Mouse (Mus musculus): ENCODE results near the gene Dnajb12.

The Dnajb12 gene

DNA sequence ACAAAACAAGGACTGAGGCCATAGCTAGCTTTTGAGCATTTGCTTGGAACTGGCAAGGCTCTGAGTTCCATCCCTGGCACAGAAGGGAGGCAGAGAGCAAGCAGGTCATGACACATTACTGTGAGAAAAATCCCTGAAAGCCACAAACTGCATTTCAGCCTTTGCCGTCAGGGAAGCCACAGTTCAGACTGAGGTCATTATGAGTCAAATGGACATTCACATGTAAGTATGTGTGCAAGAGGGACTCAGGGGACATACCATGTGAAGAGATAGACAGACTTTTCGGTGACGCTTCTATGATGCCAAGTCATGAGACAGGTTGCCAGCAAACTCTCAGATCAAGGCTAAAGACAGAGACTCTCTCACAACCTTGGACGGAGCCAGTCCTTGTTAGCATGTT is 38.8 kb downstream of the Dnajb12 start:
- DNase-seq (ENCODE audit: low spot score in 2 of 2): no peak

DNA sequence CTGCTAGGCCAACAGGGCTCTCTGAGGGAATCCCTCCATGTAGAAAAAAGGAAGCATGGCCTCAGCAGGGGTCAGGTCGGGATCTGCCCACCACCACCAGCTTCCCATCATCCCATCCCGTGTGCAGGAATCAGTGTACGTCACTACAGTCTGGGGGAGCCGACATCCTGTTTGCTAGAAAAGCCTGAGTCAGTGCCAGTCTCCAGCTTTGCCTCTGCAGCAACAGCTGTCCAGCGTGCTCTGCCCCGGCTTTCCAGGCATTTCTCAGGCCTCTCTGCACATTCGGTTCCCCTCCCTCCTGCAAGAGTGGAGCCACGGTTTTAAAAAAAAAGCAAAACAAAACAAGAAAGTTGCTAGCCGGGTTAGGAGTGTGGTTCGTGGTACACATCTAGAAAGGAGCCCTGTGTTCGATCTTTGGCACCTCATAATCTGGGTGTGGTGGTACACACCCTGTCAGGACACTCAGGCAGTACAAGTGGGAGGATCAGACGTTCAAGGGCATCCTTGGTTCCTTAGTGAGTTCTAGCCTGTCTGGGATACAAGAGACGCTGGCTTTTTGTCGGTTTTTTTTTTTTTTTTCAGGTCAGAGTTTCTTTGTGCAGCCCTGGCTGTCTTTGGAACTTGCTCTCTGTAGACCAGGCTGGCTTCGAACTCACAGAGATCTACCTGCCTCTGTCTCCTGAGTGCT is 40.3 kb downstream of the Dnajb12 start:
- peak in 1 of 2 experiments; percentile 18 for DNase-seq (ENCODE audit: low spot score in 2 of 2)

DNA sequence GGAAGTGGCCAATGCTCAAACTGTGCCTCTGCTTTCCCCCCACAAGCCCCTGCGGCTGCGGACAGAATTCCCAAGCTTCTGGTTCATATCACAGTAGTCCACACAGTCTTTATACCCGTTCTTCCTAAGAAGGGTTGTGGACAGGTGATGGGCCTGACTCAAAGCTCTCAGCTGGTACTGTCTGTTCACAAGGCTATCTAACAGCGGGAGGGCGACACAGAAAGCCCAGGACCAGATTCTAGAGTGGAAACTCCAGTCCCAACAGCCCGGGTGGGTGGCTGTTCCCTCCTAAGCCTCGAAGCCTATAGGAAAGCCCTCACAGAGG is 41.1 kb downstream of the Dnajb12 start:
- no peak for DNase-seq (ENCODE audit: low spot score in 2 of 2)

DNA sequence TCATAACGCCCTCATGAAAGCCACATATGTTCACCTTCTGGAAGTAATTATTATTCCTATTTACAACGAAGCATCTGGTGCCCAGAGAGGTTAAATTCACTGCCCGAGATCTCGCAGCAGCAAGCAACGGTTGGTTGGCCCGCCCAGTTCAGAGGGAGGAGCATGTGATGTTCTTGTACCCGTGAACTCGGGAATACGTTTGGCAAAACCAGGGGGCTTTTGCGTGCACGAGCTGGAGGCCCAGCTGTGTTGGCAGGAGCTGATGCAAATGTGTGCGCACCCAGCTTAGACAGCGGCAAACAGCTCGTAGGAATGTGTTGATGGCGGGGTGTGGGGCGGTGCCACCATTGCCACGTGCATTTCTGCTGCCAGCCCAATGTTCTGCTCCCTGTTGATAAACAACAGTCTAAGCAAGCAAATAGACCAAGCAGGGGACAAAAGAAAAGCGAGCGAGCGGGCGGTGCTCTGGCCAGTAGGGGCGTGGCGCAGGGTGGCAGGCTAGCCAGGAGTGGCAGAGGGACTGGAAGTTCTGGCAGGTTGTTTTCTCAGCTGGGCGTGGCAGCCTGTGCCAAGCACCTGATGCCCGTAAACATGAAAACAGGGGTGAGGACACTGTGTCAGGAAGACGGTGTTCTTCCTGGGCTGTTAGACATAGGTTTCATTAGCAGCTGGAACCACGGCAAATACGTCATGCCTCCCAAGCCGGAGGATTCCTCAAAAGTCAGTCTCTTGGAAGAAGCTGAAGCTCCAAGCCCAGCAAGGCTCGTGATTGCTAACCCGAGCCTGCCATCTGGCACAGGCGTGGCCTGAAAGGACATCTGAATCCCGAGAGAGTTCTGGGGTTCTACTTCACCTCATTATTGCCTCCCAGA is 41.7 kb downstream of the Dnajb12 start:
- DNase-seq (ENCODE audit: low spot score in 2 of 2): peak; percentile 70

DNA sequence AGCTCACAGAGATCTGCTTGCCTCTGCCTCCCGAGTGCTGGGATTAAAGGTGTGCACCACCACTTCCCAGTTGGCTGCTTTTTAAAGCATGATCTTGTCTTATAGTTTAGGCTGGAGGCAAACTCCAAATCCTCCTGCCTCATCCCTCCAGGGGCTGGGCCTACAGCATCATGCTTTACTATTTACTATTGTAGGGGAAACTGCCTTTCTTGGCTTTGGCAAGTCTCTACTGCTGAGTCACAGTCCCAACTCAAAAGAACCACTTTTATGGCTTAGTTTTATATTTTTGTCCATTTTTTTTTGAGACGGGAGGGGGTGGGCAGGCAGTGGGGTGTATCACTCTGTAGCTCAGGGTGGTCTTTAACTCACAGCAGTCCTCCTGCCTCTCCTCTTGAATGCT is 44.1 kb downstream of the Dnajb12 start:
- DNase-seq (ENCODE audit: low spot score in 2 of 2): no peak

DNA sequence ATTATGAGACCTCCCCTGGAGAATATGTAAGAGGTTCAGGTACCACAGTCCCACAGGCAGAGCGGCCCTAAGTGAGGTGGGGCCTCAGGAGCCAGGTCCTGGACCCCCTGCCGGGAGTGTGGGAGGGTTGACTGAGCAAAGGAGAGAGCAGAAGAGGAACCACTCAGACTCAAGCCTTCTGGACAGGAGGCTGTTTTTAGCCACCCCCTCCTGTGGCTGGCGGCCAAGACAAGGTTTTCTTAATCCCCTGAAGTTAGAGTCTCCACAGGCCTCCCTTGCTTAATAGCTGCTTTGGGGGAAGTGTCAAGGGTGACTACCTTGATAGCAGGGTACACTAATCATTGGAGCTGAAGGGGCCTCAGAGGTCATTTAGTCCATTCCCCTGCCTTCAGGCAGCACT is 44.9 kb downstream of the Dnajb12 start:
- DNase-seq (ENCODE audit: low spot score in 2 of 2): no peak

DNA sequence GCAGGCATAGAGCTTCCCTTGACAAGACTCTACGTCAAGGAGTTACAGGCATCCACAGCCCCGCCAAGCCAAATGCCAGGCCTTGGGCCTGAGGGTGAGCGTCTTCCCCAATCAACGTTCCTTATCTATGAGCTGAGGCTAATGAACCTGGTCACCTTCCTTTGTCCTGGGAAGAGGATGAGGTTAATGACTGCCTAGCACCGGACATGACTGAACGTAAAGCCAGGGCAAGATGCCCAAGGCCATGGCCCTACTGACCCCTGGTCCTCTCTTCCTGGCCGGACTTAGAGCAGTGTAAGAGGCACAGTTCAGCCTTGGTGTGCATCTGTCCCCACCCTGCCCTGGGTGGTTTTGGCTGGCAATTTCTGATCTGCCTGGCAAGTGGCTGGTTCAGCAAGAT is 49.8 kb downstream of the Dnajb12 start:
- DNase-seq (ENCODE audit: low spot score in 2 of 2): no peak

DNA sequence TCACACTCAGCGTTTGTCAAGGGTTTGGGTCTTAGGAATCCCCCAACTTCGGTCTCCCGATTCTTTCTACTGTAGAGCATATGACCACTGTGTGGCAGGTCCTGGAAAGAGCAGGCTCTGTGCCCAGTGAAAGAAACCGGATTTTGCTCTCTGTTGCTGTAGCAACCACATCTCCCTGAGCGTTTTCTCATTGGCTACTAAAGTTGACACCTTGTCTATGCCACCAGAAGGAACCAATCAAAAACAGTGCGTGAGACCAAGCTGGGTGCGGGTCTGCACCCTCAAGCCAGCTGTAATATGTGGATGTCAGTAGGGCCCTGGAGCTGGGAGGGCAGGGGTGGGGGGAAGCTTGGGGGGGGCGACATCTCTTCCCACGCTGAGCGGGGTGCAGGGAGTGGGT is 51.6 kb downstream of the Dnajb12 start:
- DNase-seq (ENCODE audit: low spot score in 2 of 2): no peak

DNA sequence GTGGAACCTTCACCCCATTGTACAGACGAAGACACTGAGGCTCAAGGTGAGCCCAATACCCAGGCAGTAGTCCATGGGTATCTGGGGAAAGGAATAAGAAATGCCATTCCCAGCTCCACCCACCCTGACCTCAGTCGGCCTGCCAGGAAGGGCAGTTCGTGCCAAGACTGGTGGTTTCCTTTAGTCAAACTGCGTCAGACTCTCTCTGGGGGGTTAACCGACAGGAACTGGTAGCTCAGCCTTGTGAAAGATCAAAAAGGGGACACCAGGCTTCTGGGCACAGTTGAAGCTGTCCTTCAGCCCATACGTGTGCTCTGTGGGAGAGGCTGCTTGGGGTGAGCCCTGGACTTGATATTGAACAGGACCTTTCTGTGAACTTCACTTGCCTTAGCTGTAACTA is 53.2 kb downstream of the Dnajb12 start:
- peak; percentile 61 for DNase-seq (ENCODE audit: low spot score in 2 of 2)

DNA sequence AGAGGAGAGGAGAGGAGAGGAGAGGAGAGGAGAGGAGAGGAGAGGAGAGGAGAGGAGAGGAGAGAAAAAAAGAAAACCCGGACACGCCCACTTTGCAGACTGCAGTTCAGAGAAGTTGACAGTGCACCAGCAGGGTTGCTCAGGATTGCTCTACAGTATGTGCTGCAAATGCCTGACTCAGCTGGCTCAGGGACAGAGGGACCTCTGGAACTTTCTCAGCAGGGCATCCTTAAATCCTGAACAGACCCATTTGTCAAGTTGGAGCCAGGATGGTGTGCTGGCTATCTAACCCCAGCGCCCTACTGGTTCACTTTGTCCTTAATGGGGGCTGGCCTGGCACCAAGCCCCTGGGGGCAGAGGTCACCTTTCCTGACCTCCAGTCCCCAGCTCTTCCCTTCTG is 54.7 kb downstream of the Dnajb12 start:
- DNase-seq (ENCODE audit: low spot score in 2 of 2): no peak

DNA sequence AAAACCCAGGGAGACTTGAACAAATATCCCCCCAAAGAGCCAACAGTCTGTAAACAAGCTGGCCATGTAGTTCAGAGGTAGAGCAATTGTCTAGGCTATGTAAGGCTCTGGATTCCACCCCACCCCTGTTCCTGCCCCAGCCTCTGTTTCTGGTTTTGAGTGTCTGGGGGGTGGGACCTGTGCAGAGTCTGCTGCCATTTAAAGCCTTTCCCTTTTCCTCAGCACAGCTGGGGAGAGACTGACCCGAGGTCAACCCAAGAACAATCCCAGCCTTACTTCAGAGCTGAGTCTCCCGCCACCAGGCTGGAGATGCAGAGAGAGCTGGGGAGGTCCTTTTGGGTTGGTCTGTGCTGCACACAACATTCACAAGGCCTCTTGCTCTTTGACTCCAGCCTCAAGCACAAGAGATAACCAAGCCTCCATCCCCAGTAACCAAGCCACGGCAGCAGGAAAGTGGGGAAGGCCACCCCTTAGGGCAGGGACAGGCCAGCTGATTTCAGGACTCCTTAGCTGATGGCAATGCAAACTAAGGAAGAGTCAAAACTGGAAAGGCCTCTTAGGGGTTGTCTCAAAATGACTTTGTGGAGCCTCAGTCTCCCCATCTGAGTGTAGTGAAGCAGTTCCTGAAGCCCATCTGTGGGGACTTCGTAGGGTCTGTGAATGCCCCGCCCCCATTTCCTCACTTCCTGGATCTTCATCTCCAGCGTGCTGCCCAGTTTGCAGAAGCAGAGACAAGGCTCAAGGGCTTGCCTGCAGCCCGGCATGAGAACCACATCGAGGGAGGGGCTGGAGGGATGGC is 56.9 kb downstream of the Dnajb12 start:
- DNase-seq (ENCODE audit: low spot score in 2 of 2): peak; percentile 19 to 32

DNA sequence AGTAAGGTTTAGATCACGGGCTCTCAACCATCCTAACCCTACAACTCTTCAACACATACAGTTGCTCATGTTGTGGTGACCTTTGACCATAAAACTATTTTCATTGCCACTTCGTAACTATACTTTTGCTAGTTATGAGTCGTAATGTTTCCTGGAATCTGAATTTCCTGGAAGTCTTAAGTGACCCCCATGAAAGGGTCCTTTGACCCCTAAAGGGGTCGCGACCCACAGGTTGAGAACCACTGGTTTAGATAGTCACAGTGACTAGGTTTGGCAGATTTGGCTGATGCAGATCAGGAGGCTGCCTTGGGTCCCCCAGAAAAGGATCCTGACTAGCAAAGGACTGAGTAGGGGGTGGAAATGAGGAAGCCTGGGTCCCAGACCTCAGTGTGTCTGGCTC is 59.3 kb downstream of the Dnajb12 start:
- no peak for DNase-seq (ENCODE audit: low spot score in 2 of 2)

DNA sequence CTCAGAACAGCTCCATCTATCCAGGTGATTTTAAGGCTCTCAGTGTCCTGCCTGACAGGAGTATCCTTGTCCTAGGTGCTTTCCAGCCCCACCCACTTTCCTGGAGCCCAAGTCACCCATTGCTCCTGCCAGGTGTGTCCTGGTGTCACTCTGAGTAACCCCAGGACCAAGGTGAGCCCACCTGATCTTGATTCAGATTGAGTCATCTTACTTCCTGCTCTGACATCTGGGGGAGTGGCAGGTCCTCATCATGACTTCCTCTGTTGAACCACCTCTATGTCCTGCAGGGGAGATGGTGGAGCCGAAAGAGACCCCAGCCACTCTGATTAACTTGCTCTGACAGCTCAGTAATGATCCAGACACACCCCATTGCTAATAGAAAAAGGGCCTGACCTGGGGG is 59.7 kb downstream of the Dnajb12 start:
- DNase-seq (ENCODE audit: low spot score in 2 of 2): peak in 1 of 2 experiments; percentile 19

DNA sequence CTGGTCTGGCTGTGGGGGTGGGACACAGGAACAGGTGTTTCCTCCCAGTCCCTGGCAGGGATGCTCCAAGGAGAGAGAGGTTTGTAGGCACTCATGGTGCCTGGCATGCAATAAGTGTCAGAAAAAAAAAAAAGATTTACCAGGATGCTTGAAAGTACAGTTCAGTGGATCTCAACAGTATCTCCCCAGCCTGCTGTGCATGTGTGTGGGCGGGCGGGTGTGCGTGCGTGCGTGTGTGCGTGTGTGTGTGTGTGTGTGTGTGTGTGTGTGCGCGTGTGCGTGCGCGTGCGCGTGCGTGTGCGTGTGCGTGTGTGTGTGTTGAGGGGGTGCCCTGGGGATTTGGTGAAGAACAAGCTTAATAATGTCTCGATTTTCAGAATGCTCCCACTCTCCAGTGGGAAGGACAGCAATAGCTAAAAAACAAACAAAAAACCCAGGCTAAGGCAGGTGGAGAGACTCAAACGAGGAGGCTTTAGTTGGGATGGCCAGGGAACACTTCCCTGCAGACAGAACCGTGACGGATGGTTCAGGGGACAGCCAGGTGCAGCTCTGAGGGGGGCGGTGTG is 63.0 kb downstream of the Dnajb12 start:
- DNase-seq (ENCODE audit: low spot score in 2 of 2): no peak

DNA sequence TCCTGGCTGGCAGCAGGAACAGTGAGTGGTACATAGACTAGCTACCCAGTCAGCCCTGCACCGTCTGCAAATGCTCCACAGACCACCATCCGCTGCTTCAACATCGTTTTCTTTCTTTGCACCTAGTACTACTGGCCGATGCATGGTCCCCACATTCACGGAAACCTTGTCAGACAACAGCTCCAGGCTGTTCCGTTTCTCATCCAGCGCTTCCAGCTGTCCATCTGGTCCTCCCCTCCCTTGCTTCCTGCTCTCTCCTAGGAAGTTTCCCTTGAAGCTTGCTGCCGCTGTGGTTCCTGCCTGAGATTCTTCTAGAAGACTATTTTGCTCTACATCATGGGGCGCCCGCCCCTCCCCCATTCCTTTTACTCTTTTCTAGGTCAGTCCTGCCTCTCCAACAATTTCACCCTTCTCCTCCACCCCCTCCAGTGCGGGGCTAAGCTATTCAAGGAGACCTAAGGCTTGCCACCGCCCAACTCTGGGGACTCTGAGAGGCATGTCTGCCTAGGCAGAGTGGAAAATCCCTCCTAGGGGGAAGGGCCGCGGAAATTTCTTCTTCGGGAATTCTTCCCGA is 63.6 kb downstream of the Dnajb12 start:
- DNase-seq (ENCODE audit: low spot score in 2 of 2): no peak

DNA sequence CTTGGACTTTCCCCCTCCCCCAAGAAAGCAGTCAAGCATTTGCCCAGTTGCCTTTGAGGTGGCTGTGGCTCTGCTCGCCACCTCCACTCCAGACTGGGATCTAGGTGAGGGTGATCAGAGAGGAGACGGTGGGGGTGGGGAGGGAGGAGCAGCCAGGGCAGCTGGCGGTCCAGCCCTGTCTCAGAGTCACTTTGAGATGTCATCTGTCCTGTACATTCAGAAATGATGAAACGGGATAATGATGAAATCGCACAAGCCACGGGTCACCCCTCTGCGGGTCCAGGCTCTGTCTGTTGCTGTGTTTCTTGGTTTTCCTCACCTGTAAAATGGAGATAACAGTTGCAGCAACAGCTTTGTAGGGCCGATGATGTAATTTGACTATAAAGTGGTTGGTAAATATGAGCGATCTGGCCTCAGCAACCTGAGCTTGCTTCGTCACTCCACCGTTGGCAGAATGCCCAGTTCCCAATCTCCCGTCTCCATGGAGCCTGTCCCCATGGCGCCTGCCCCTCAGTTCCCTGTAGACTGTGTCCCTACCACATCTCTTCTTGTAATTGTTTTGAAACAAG is 64.1 kb downstream of the Dnajb12 start:
- peak; percentile 47 to 68 for DNase-seq (ENCODE audit: low spot score in 2 of 2)

DNA sequence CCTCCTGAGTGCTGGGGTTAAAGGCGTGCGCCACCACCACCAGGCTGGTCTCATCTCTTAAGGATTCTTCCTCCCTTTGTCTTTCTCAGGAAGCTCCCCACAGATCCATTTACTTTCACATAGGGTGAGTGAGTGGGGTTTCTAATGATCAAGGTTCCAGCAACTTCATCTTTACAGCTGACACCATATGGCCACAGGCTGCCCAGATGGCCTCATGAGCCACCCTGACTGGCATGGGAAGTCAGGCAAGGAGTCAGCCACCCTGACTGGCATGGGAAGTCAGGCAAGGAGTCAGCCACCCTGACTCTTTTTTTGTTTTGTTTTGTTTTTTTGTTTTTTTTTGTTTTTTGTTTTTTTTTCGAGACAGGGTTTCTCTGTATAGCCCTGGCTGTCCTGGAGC is 66.1 kb downstream of the Dnajb12 start:
- no peak for DNase-seq (ENCODE audit: low spot score in 2 of 2)

DNA sequence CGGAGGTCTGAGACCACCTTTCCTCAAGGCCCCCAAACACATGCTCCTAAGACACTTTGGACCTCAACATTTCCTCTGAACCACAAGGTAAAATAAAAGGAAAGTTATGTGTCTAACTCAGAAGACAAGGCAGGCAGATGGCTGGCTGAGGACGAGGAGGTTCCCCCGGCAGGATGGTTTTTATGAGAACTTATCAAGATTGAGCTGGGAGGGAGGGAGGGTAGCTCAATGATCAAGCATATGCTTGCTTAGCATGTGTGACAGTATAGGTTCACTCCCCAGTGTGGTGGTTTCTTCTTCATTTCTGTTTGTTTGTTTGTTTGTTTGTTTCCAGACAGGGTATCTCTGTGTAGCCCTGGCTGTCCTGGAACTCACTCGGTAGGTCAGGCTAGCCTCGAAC is 67.0 kb downstream of the Dnajb12 start:
- DNase-seq (ENCODE audit: low spot score in 2 of 2): no peak

DNA sequence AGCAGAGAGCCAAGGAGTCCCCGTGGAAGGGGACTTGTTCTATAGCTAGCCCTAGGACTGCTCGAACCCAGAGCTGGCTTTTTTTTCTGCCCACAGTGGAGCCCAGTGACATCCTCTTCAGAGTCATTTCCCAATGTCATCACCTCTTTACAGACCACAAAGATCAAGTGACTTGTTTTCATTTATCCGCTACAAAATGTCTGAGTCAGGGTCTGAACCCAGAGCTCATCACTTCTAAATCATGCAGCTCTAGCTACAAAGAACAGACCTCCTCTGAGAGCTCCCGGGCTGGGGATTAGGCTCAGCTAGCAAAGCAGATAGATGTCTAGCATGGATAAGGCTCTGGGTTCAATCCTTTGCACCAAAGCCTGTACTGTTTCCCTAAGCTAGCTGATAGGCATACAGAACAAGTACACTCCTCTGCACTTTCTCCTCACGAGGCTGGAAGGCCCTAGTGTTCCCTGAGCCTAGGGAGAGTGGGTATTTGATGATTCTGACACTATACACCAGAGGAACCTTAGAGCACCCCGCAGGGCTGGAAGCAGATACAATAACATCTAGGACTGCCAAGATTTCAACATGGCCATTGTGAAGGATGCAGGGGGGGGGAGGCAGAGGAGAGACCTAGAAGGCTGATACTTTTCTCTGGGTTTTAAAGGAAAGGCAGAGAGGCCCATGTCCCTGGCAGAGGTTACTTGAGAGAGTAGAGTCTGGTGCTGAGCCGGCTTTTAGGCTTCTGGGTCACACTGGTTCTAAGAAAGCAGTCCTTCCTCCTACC is 68.1 kb downstream of the Dnajb12 start:
- no peak for DNase-seq (ENCODE audit: low spot score in 2 of 2)

DNA sequence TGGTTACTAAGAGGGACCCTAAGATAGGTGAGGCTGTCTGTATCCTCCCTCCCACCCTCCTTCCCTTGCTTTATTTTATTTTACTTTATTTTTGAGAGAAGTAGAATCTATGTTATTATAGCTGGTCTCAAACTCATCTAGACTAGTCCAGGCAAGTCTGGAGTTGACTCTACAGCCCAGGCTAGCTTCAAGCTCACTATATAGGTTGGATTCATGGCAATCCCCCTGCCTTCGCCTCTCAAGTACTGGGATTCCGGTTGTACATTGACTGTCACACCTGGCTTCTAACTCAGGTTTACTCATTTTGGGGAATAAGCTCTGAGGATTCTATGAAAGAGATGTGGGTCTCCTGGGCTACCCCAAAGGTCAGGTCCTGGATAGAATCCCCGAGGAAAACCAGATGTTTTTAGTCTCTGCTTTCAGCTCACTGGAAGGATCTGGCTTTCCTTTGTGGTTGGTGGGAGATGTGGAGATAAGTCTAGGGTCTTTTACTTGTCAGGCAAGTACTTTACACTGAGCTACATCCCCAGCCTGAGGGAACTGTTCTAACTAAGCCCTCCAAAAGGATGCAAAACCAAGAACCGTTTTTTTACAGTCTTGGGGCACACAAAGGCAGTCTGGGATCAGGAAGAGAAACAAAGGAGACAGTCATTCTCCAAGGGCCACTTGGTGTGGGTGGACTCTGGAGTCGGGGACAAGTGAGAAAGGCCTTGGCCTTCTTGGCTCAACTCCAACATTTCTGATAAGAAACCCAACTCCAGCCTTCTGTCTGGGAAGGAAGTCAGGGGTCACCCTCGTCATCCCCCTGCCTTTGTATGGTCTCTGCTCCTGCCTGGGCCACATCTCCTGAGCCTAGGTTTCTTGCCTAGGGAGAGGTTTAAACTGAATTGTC is 69.3 kb downstream of the Dnajb12 start:
- no peak for DNase-seq (ENCODE audit: low spot score in 2 of 2)

All from spleen, postnatal 36 days (tissue).